Mouse (Mus musculus): ENCODE measurements around the gene Lgi4. TPM values are rescaled to one million over a fixed set of nuclear protein-coding genes. Genes with fewer than 3 reads are reported as not detected.

Gene Lgi4
- total and polyA plus RNA-seq, 3 experiments = not detected

- Histone ChIP-seq H3K36me3 (replicated peaks in 1 of 2; ENCODE audit: control insufficient read depth in 1 of 2, insufficient read depth in 1 of 2, low read length in 1 of 2) (no peaks in the 10 kb centered on the region), H3K4me3 (replicated peaks in 1 of 3; ENCODE audit: low read depth in 2 of 3, low read length in 2 of 3, poor library complexity in 1 of 3) (no peak overlapping the region), H3K4me1 (ENCODE audit: control insufficient read depth in 1 of 2, insufficient read depth in 2 of 2) (peaks cover 4 to 8% of the 10 kb centered on the region in 2 experiments), H3K27ac (ENCODE audit: insufficient read depth, low read depth) (no peak overlapping the region), H3K9ac (ENCODE audit: insufficient read depth, low read depth) (no peak overlapping the region), H3K79me2 (replicated peaks; ENCODE audit: control insufficient read depth, extremely low read depth, insufficient read depth, poor library complexity, severe bottlenecking) (no peaks in the 10 kb centered on the region), H3K27me3 (replicated peaks) (peaks cover 56% of the 10 kb centered on the region), H3K4me2 (ENCODE audit: insufficient read depth, low read depth, poor library complexity, severe bottlenecking) (no peak overlapping the region), H3K9me3 (replicated peaks; ENCODE audit: low read length) (peaks cover 4% of the 10 kb centered on the region)
- TF ChIP-seq MAX (IDR thresholded peaks at IDR 0.05; ENCODE audit: low read length) = no peak
- no peak for TF ChIP-seq ETS1 (conservative IDR thresholded peaks at IDR 0.05; ENCODE audit: low read depth, low read length)
- no peak for TF ChIP-seq MEF2A (IDR thresholded peaks at IDR 0.05; ENCODE audit: borderline replicate concordance, low read depth, low read length)
- no peak for TF ChIP-seq NRF1 (IDR thresholded peaks at IDR 0.05; ENCODE audit: low read depth, low read length)
- no peak for TF ChIP-seq CHD2 (IDR thresholded peaks at IDR 0.05; ENCODE audit: low read length)
- TF ChIP-seq MXI1 (IDR thresholded peaks at IDR 0.05; ENCODE audit: low read depth, low read length) = no peak
- no peak for TF ChIP-seq ZNF384 (IDR thresholded peaks at IDR 0.05; ENCODE audit: low read depth, low read length)
- TF ChIP-seq MAZ (IDR thresholded peaks at IDR 0.05; ENCODE audit: low read depth, low read length) = no peak
- no peak for TF ChIP-seq CHD1 (IDR thresholded peaks at IDR 0.05; ENCODE audit: low read depth, low read length)
- no peak for TF ChIP-seq BHLHE40 (IDR thresholded peaks at IDR 0.05; ENCODE audit: low read depth, low read length)
- TF ChIP-seq TCF12 (IDR thresholded peaks at IDR 0.05; ENCODE audit: low read depth, low read length) = no peak
- no peak for TF ChIP-seq KAT2A (IDR thresholded peaks at IDR 0.05; ENCODE audit: insufficient replicate concordance, low read length)
- no peak for TF ChIP-seq EP300 (IDR thresholded peaks at IDR 0.05; ENCODE audit: low read length)
- TF ChIP-seq SIN3A (IDR thresholded peaks at IDR 0.05; ENCODE audit: low read length) = no peak
- TF ChIP-seq POLR2AphosphoS2 (IDR thresholded peaks at IDR 0.05; ENCODE audit: low read depth, low read length) = no peak
- TF ChIP-seq CTCF (conservative IDR thresholded peaks at IDR 0.05 in 1 of 2, IDR thresholded peaks at IDR 0.05 in 1 of 2; ENCODE audit: low read depth in 2 of 2, low read length in 2 of 2) = no peak
- TF ChIP-seq USF2 (conservative IDR thresholded peaks at IDR 0.05; ENCODE audit: low read depth, low read length) = no peak
- no peak for TF ChIP-seq ZMIZ1 (IDR thresholded peaks at IDR 0.05; ENCODE audit: low read depth, low read length)
- no peak for TF ChIP-seq ELF1 (IDR thresholded peaks at IDR 0.05; ENCODE audit: low read depth, low read length)
- no peak for TF ChIP-seq POLR2A (IDR thresholded peaks at IDR 0.05; ENCODE audit: low read depth, low read length)
- in situ Hi-C loops (cut with MboI; ENCODE audit: low pct_ligation_motif_present, low pct_unique_long_range_greater_than_20kb, low sequenced_read_pairs) = no loop called here
- no peak for DNase-seq (ENCODE audit: extremely low read depth)
- dilution Hi-C loops (cut with MboI; ENCODE audit: extremely low pct_ligation_motif_present, extremely low pct_unique_long_range_greater_than_20kb, low sequenced_read_pairs) = no loop called here
Observed at GRCm38 (mm10) chr7:31069491-31069890, 10.3 kb downstream of the Lgi4 start.

- no peaks in the 10 kb centered on the region for H3K79me2 ChIP-seq (replicated peaks; ENCODE audit: control insufficient read depth, extremely low read depth, insufficient read depth, poor library complexity, severe bottlenecking)
- H3K9me3 ChIP-seq (replicated peaks; ENCODE audit: low read length) = peaks cover 4% of the 10 kb centered on the region
- in situ Hi-C loops (cut with MboI; ENCODE audit: low pct_ligation_motif_present, low pct_unique_long_range_greater_than_20kb, low sequenced_read_pairs) (no loop called here), dilution Hi-C loops (cut with MboI; ENCODE audit: extremely low pct_ligation_motif_present, extremely low pct_unique_long_range_greater_than_20kb, low sequenced_read_pairs) (no loop called here)
- no peak overlapping the region for H3K4me3 ChIP-seq (replicated peaks in 1 of 3; ENCODE audit: low read depth in 2 of 3, low read length in 2 of 3, poor library complexity in 1 of 3)
- peaks cover 4% of the 10 kb centered on the region in 2 experiments for H3K4me1 ChIP-seq (ENCODE audit: control insufficient read depth in 1 of 2, insufficient read depth in 2 of 2)
- no peaks in the 10 kb centered on the region for H3K36me3 ChIP-seq (replicated peaks in 1 of 2; ENCODE audit: control insufficient read depth in 1 of 2, insufficient read depth in 1 of 2, low read length in 1 of 2)
- no peak for DNase-seq (ENCODE audit: extremely low read depth)
- no peak for TF ChIP-seq CTCF (conservative IDR thresholded peaks at IDR 0.05 in 1 of 2, IDR thresholded peaks at IDR 0.05 in 1 of 2; ENCODE audit: low read depth in 2 of 2, low read length in 2 of 2)
- no peak for TF ChIP-seq MAX (IDR thresholded peaks at IDR 0.05; ENCODE audit: low read length)
- no peak for TF ChIP-seq RCOR1 (conservative IDR thresholded peaks at IDR 0.05; ENCODE audit: low read depth, low read length)
- TF ChIP-seq JUND (conservative IDR thresholded peaks at IDR 0.05; ENCODE audit: low read depth, low read length) = no peak
- TF ChIP-seq HCFC1 (IDR thresholded peaks at IDR 0.05; ENCODE audit: low read depth, low read length) = no peak
- no peak for TF ChIP-seq SIN3A (IDR thresholded peaks at IDR 0.05; ENCODE audit: low read length)
- TF ChIP-seq BHLHE40 (IDR thresholded peaks at IDR 0.05; ENCODE audit: low read depth, low read length) = no peak
- no peak for TF ChIP-seq POLR2A (IDR thresholded peaks at IDR 0.05; ENCODE audit: low read depth, low read length)
- TF ChIP-seq ZKSCAN1 (IDR thresholded peaks at IDR 0.05; ENCODE audit: borderline replicate concordance, low read depth, low read length) = no peak
- TF ChIP-seq ZMIZ1 (IDR thresholded peaks at IDR 0.05; ENCODE audit: low read depth, low read length) = no peak
- TF ChIP-seq TCF12 (IDR thresholded peaks at IDR 0.05; ENCODE audit: low read depth, low read length) = no peak
- TF ChIP-seq JUN (IDR thresholded peaks at IDR 0.05; ENCODE audit: insufficient read depth, low read depth, low read length) = no peak
- TF ChIP-seq NELFE (IDR thresholded peaks at IDR 0.05; ENCODE audit: low read depth, low read length) = no peak
- no peak for TF ChIP-seq MXI1 (IDR thresholded peaks at IDR 0.05; ENCODE audit: low read depth, low read length)
- no peak for TF ChIP-seq GABPA (IDR thresholded peaks at IDR 0.05; ENCODE audit: insufficient replicate concordance, low read depth, low read length)
- TF ChIP-seq USF1 (IDR thresholded peaks at IDR 0.05; ENCODE audit: low read depth, low read length) = no peak
- no peak for TF ChIP-seq ELF1 (IDR thresholded peaks at IDR 0.05; ENCODE audit: low read depth, low read length)
- H3K27me3 ChIP-seq (replicated peaks) = peaks cover 49% of the 10 kb centered on the region
- no peak overlapping the region for H3K9ac ChIP-seq (ENCODE audit: insufficient read depth, low read depth)
- no peak overlapping the region for H3K27ac ChIP-seq (ENCODE audit: insufficient read depth, low read depth)
- H3K4me2 ChIP-seq (ENCODE audit: insufficient read depth, low read depth, poor library complexity, severe bottlenecking) = no peak overlapping the region
Observed at GRCm38 (mm10) chr7:31070324-31070723, 11.2 kb downstream of the Lgi4 start.

Measured in CH12.LX (cell line).